Mouse (Mus musculus): Measurements from ENCODE around the gene Mif. TPM values are rescaled to one million over a fixed set of nuclear protein-coding genes. Genes with fewer than 3 reads are reported as not detected.

The Mif gene
- polyA plus RNA-seq, 1 experiment from 2014 or later = 1,576 TPM

DNA sequence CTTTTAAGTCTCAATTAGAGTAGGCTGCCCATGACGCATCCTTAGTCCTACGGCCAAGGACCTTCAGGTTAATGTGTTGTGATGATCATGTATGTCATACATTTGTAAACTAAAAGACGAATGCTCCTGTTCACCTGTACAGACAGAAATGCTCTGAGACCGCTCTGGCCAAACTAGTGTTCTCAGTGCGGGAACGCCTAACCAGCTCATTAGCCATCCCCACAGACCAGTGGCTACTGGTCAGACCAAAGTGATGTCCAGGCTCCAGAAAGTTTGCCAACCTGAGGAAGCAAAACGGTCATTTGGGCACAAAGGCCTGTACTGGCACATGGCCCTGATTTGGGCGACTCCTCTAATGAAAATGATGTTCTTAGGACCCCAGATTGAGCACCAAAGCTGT lies 24.7 kb upstream of the Mif start:
- Histone ChIP-seq H3K4me1 (replicated peaks) (peaks cover 16% of the 10 kb centered on the region), H3K4me2 (no peak overlapping the region), H3K9me3 (no peaks in the 10 kb centered on the region), H3K9ac (no peak overlapping the region), H3K36me3 (no peaks in the 10 kb centered on the region), H3K27me3 (no peaks in the 10 kb centered on the region), H3K4me3 (no peak overlapping the region), H3K27ac (no peak overlapping the region)
- whole genome bisulfite sequencing = 95% methylated on average over 8 of the region's 8 CpGs
- ATAC-seq (ENCODE audit: low FRiP score) = no peak

DNA sequence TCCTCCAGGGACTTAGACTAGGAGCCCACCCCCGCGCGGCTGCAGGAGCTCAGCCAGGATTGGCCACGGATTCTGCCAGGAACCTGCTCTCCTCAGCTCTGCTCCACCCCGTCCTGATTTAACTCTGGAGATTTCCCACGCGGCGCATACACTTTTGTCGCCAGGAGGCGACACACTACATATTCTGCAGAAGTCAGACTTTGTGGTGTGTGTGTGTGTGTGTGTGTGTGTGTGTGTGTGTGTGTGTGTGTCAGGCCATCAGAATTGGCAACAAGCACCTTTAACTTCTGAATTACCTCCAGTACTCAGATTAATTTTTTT lies 23.2 kb upstream of the Mif start:
- no peaks in the 10 kb centered on the region for H3K9me3 ChIP-seq
- ATAC-seq (ENCODE audit: low FRiP score) = peak; percentile 78
- H3K4me2 ChIP-seq = peak overlapping the region; percentile 29; the same call in 1 of the 2 replicates
- under 1% methylated on average over 10 of the region's 10 CpGs for WGBS
- no peaks in the 10 kb centered on the region for H3K27me3 ChIP-seq
- H3K4me3 ChIP-seq = no peak overlapping the region
- H3K9ac ChIP-seq = no peak overlapping the region; the same call in 1 of the 2 replicates
- no peak overlapping the region for H3K27ac ChIP-seq
- H3K36me3 ChIP-seq = no peaks in the 10 kb centered on the region
- peaks cover 16% of the 10 kb centered on the region for H3K4me1 ChIP-seq (replicated peaks)

GRCm38 (mm10) chr10:75882433-75883231 lies 22.6 kb upstream of the Mif start:
- Histone ChIP-seq H3K4me3 (no peak overlapping the region), H3K36me3 (no peaks in the 10 kb centered on the region), H3K27me3 (no peaks in the 10 kb centered on the region), H3K4me2 (peak overlapping the region; percentile 29; the same call in 1 of the 2 replicates), H3K9ac (no peak overlapping the region; the same call in 1 of the 2 replicates), H3K4me1 (replicated peaks) (peaks cover 16% of the 10 kb centered on the region), H3K27ac (no peak overlapping the region; the same call in 1 of the 2 replicates), H3K9me3 (no peaks in the 10 kb centered on the region)
- 7% methylated on average over 15 of the region's 15 CpGs for WGBS
- ATAC-seq (ENCODE audit: low FRiP score) = peak; percentile 32; the same call in 1 of the 2 replicates

GRCm38 (mm10) chr10:75881578-75882432 lies 21.8 kb upstream of the Mif start:
- ATAC-seq (ENCODE audit: low FRiP score) = no peak
- Histone ChIP-seq H3K4me3 (no peak overlapping the region), H3K27me3 (no peaks in the 10 kb centered on the region), H3K36me3 (no peaks in the 10 kb centered on the region), H3K4me2 (peak overlapping the region; percentile 8; the same call in 1 of the 2 replicates), H3K4me1 (replicated peaks) (peaks cover 16% of the 10 kb centered on the region), H3K9ac (no peak overlapping the region), H3K9me3 (no peaks in the 10 kb centered on the region), H3K27ac (peak overlapping the region; percentile 67)
- 14% methylated on average over 20 of the region's 20 CpGs for WGBS

DNA sequence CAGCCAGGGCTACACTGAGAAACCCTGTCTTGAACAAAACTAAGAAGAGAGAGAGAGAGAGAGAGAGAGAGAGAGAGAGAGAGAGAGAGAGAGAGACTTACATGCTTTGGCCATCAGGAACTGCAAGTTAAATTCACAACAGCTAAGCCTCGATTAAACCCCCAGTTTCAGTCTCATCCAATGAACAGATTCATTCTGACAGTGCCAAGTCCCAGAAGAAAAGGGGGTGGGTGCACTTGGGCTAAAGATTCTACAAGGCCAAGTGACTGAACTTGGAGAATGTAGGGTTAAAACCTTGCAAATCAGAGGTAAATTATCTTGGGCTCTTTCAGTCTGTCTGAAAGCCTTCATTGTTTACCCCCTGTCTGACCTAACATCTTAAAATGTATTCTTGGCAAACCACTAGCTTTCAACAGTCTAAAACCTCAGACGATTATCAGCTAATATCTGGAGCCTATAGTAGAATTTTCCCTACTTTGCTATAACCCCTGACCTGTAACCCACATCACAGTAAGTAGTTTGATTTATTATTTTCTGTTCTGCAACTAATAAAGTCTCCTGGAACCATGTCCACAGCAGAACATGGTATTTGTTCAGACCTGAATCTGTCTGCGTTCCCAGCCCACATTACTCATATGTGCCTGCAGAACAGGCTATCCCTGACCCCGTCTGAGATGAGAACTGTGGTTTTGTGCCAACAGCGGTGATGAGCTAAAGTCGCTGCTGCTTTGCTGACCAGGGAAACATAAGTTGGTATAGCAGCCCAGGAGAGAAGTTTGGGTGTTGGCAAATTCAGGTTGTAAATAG lies 20.9 kb upstream of the Mif start:
- H3K9ac ChIP-seq = no peak overlapping the region
- H3K27me3 ChIP-seq = no peaks in the 10 kb centered on the region
- H3K36me3 ChIP-seq = no peaks in the 10 kb centered on the region
- H3K4me3 ChIP-seq = no peak overlapping the region
- ATAC-seq (ENCODE audit: low FRiP score) = no peak
- 63% methylated on average over 6 of the region's 6 CpGs for WGBS
- no peaks in the 10 kb centered on the region for H3K9me3 ChIP-seq
- H3K4me2 ChIP-seq = no peak overlapping the region
- peaks cover 16% of the 10 kb centered on the region for H3K4me1 ChIP-seq (replicated peaks)
- H3K27ac ChIP-seq = peak overlapping the region; percentile 40

DNA sequence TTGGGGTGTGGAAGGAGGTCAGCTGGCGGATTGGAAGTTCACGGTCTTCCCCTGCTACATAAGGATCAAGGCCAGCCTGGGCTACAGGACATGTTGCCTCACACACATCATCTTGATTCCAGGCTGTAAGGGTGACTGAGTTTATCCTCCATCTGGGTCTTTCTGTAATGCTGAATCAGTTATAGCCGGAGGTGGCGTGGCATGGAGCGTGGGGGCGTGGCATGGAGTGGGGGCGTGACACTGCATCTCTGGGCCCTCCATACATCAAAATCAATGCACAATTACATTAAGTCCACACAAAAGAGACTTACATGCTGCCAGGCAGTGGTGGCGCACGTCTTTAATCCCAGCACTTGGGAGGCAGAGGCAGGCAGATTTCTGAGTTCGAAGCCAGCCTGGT lies 20.3 kb upstream of the Mif start:
- no peak for ATAC-seq (ENCODE audit: low FRiP score)
- H3K9ac ChIP-seq = no peak overlapping the region
- H3K27ac ChIP-seq = peak overlapping the region; percentile 15; the same call in 1 of the 2 replicates
- no peaks in the 10 kb centered on the region for H3K9me3 ChIP-seq
- no peaks in the 10 kb centered on the region for H3K36me3 ChIP-seq
- no peak overlapping the region for H3K4me2 ChIP-seq
- WGBS = 92% methylated on average over 10 of the region's 10 CpGs
- no peak overlapping the region for H3K4me3 ChIP-seq
- H3K27me3 ChIP-seq = no peaks in the 10 kb centered on the region
- peaks cover 16% of the 10 kb centered on the region for H3K4me1 ChIP-seq (replicated peaks)

- Histone ChIP-seq H3K36me3 (no peaks in the 10 kb centered on the region), H3K4me2 (no peak overlapping the region), H3K4me3 (no peak overlapping the region), H3K4me1 (replicated peaks) (peaks cover 19% of the 10 kb centered on the region), H3K27ac (no peak overlapping the region), H3K9ac (no peak overlapping the region), H3K9me3 (no peaks in the 10 kb centered on the region), H3K27me3 (no peaks in the 10 kb centered on the region)
- no peak for ATAC-seq (ENCODE audit: low FRiP score)
- WGBS = 89% methylated on average over 3 of the region's 3 CpGs
Observed at GRCm38 (mm10) chr10:75878836-75879235, 18.8 kb upstream of the Mif start.

DNA sequence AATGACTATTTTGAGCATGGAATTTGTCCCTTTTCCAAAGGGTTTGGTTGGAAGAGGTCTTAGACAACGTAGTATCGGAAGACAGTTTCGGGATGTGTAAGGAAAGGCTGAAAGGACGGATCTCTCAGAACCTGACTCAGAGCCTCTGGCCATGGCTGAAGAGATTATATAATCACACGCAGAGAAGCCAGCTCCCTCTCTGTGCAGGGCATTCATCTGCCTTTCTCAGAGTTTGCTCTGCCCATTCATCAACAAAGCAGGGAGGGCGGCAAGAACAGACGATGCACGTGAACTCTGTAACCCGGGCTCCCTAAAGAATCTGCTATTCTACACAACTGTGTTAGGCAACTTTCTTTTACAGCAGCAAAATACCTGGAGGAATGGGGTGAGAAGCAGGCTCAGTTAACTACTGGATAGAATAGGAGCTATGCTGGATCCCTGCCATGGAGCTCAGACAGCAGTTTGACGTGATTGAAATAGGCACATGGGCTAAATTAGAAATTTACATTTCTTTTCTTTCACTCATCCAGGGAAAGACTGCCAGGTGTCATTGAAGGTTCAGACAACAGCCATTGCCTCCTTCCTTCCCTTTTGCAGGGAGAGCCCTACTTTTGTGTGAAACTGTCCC lies 13.6 kb upstream of the Mif start:
- Histone ChIP-seq H3K4me2 (peak overlapping the region; percentile 62), H3K9me3 (no peaks in the 10 kb centered on the region), H3K36me3 (no peaks in the 10 kb centered on the region), H3K27ac (peak overlapping the region; percentile 93), H3K9ac (peak overlapping the region; percentile 67), H3K4me1 (replicated peaks) (peaks cover 16% of the 10 kb centered on the region), H3K27me3 (no peaks in the 10 kb centered on the region), H3K4me3 (peak overlapping the region; percentile 36)
- WGBS = 10% methylated on average over 10 of the region's 10 CpGs
- no peak; the same call in 1 of the 2 replicates for ATAC-seq (ENCODE audit: low FRiP score)

GRCm38 (mm10) chr10:75872915-75873542 lies 13.0 kb upstream of the Mif start:
- peak overlapping the region; percentile 62 for H3K4me2 ChIP-seq
- peak; percentile 98 for ATAC-seq (ENCODE audit: low FRiP score)
- peak overlapping the region; percentile 67 for H3K9ac ChIP-seq
- no peaks in the 10 kb centered on the region for H3K27me3 ChIP-seq
- no peaks in the 10 kb centered on the region for H3K36me3 ChIP-seq
- WGBS = 2% methylated on average over 11 of the region's 11 CpGs
- peak overlapping the region; percentile 93 for H3K27ac ChIP-seq
- H3K9me3 ChIP-seq = no peaks in the 10 kb centered on the region
- H3K4me1 ChIP-seq (replicated peaks) = peaks cover 16% of the 10 kb centered on the region
- peak overlapping the region; percentile 36 for H3K4me3 ChIP-seq

DNA sequence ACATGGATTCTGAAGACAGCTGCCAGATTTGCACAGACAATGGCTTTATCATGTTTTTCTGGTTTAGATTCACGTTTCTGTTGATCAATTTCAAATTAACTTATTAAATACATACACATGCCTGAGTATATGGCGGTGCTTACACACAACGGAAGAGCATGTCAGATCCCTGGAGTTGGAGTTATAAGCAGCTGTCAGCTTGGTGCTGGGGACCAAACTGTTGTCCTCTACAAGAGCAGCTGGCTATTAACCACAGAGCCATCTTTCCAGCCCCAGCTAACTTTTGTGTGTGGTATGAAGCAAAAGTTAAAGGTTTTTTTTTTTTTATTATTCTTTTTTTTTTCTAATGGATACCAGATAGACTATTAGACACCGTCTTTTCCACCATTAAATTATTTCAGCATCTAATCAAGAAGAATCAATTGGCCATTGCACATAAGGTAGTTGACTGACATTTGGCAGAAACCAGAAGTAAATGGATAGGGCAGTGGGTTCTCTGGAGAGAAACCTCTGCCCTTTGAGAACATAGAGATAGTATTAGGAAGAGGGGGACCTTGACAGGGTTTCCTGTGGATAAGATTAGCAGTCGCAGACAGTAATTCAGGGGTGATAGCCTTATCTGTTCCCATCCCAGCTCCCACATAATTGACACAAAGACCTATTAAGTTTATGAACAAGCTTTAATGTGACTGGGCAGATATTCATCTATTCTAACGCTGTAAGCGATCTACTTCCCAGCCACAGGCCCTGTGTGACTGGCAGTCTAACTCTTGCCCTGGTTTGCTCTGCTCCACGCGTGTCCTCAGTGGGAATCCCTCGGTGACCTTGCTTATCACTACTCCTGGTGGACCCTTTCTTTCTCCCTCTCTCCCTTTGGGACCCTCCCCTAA lies 12.2 kb upstream of the Mif start:
- H3K9ac ChIP-seq = peak overlapping the region; percentile 67
- peaks cover 16% of the 10 kb centered on the region for H3K4me1 ChIP-seq (replicated peaks)
- peak overlapping the region; percentile 36 for H3K4me3 ChIP-seq
- no peaks in the 10 kb centered on the region for H3K9me3 ChIP-seq
- H3K27ac ChIP-seq = peak overlapping the region; percentile 93
- peak; percentile 29; the same call in 1 of the 2 replicates for ATAC-seq (ENCODE audit: low FRiP score)
- WGBS = 38% methylated on average over 10 of the region's 10 CpGs
- H3K4me2 ChIP-seq = peak overlapping the region; percentile 62
- H3K36me3 ChIP-seq = no peaks in the 10 kb centered on the region
- no peaks in the 10 kb centered on the region for H3K27me3 ChIP-seq

Measured in hindbrain, embryonic 13.5 days (tissue).